Mouse (Mus musculus) erythroblast, embryonic 14.5 days (primary cell): ENCODE results near the gene Rapgef6. TPM values are rescaled to one million over a fixed set of nuclear protein-coding genes. Genes with fewer than 3 reads are reported as not detected.

Source experiments
- H3K27me3 ChIP-seq: 2 replicates; pipeline ENCODE4 v1.6.1; 2012; ENCODE audit warnings: inconsistent platforms; ENCODE audit not compliant: control insufficient read depth
- H3K36me3 ChIP-seq: 2 replicates; pipeline ENCODE4 v1.6.1; 2012; ENCODE audit warnings: mild to moderate bottlenecking, inconsistent platforms; ENCODE audit not compliant: control insufficient read depth
- H3K4me1 ChIP-seq: 2 replicates; pipeline ENCODE4 v1.6.1; 2012; ENCODE audit warnings: inconsistent platforms; ENCODE audit not compliant: control insufficient read depth
- H3K4me3 ChIP-seq: replicated peaks from 2 replicates; pipeline ENCODE3; 2012; ENCODE audit warnings: moderate library complexity, mild to moderate bottlenecking, inconsistent platforms
- H3K9me3 ChIP-seq: 2 replicates; pipeline ENCODE4 v1.6.1; 2012; ENCODE audit warnings: low read length, inconsistent platforms, mixed read lengths; ENCODE audit not compliant: control insufficient read depth
- GATA1 ChIP-seq: IDR thresholded peaks from 2 replicates; pipeline ENCODE4 v1.6.1; 2012; ENCODE audit warnings: low read length, inconsistent platforms, mixed read lengths
- TAL1 ChIP-seq: IDR thresholded peaks from 3 replicates; pipeline ENCODE4 v1.6.1; 2012; ENCODE audit warnings: low read length, inconsistent platforms, mixed read lengths
- polyA plus RNA-seq: library from polyadenylated mRNA; stranded (reverse); fragments of >175 nt; gene quantifications from 2 replicates; pipeline ENCODE4 v1.2.3, GENCODE M21; 2012

Rapgef6 gene
- polyA plus RNA-seq, 1 experiment: 0.55 TPM

- no peak for TF ChIP-seq GATA1
- no peak for TF ChIP-seq TAL1
- Histone ChIP-seq H3K36me3 (peaks cover 7% of the 10 kb centered on the region), H3K27me3 (no peaks in the 10 kb centered on the region), H3K4me1 (no peaks in the 10 kb centered on the region), H3K9me3 (no peaks in the 10 kb centered on the region), H3K4me3 (no peak overlapping the region)
Observed at GRCm38 (mm10) chr11:54729311-54729710, 206.7 kb downstream of the Rapgef6 start.

GRCm38 (mm10) chr11:54730931-54731330 is 208.3 kb downstream of the Rapgef6 start:
- no peaks in the 10 kb centered on the region for H3K9me3 ChIP-seq
- no peaks in the 10 kb centered on the region for H3K27me3 ChIP-seq
- TF ChIP-seq TAL1 (no peak), GATA1 (no peak)
- H3K36me3 ChIP-seq: peaks cover 12% of the 10 kb centered on the region
- H3K4me3 ChIP-seq: no peak overlapping the region
- no peaks in the 10 kb centered on the region for H3K4me1 ChIP-seq

- Histone ChIP-seq H3K4me3 (no peak overlapping the region), H3K27me3 (no peaks in the 10 kb centered on the region), H3K4me1 (peaks cover 1% of the 10 kb centered on the region), H3K36me3 (peaks cover 10% of the 10 kb centered on the region), H3K9me3 (no peaks in the 10 kb centered on the region)
- TF ChIP-seq TAL1 (no peak), GATA1 (no peak)
Observed at GRCm38 (mm10) chr11:54731367-54731766, 208.7 kb downstream of the Rapgef6 start.

- no peak overlapping the region for H3K4me3 ChIP-seq
- no peaks in the 10 kb centered on the region for H3K27me3 ChIP-seq
- peaks cover 11% of the 10 kb centered on the region for H3K36me3 ChIP-seq
- peaks cover 5% of the 10 kb centered on the region for H3K4me1 ChIP-seq
- TF ChIP-seq TAL1 (no peak), GATA1 (no peak)
- no peaks in the 10 kb centered on the region for H3K9me3 ChIP-seq
Observed at GRCm38 (mm10) chr11:54733546-54733945, 210.9 kb downstream of the Rapgef6 start.

- Histone ChIP-seq H3K4me3 (no peak overlapping the region), H3K4me1 (peaks cover 16% of the 10 kb centered on the region), H3K36me3 (peaks cover 18% of the 10 kb centered on the region), H3K9me3 (no peaks in the 10 kb centered on the region), H3K27me3 (no peaks in the 10 kb centered on the region)
- TF ChIP-seq GATA1 (no peak), TAL1 (no peak)
Observed at GRCm38 (mm10) chr11:54735114-54735513, 212.5 kb downstream of the Rapgef6 start.

GRCm38 (mm10) chr11:54736903-54737302 is 214.3 kb downstream of the Rapgef6 start:
- Histone ChIP-seq H3K36me3 (peaks cover 21% of the 10 kb centered on the region), H3K9me3 (no peaks in the 10 kb centered on the region), H3K4me1 (peaks cover 19% of the 10 kb centered on the region), H3K4me3 (no peak overlapping the region), H3K27me3 (no peaks in the 10 kb centered on the region)
- TF ChIP-seq GATA1 (no peak), TAL1 (no peak)

- no peaks in the 10 kb centered on the region for H3K27me3 ChIP-seq
- H3K4me1 ChIP-seq: peaks cover 19% of the 10 kb centered on the region
- H3K4me3 ChIP-seq: no peak overlapping the region
- peaks cover 19% of the 10 kb centered on the region for H3K36me3 ChIP-seq
- H3K9me3 ChIP-seq: no peaks in the 10 kb centered on the region
- no peak for TF ChIP-seq GATA1
- TF ChIP-seq TAL1: no peak
Observed at GRCm38 (mm10) chr11:54739012-54739750, 216.5 kb downstream of the Rapgef6 start.

- no peaks in the 10 kb centered on the region for H3K27me3 ChIP-seq
- TF ChIP-seq TAL1: no peak
- TF ChIP-seq GATA1: no peak
- H3K4me1 ChIP-seq: peaks cover 18% of the 10 kb centered on the region
- no peak overlapping the region for H3K4me3 ChIP-seq
- H3K9me3 ChIP-seq: no peaks in the 10 kb centered on the region
- peaks cover 12% of the 10 kb centered on the region for H3K36me3 ChIP-seq
Observed at GRCm38 (mm10) chr11:54741330-54741729, 218.7 kb downstream of the Rapgef6 start.

- Histone ChIP-seq H3K36me3 (peaks cover 7% of the 10 kb centered on the region), H3K27me3 (no peaks in the 10 kb centered on the region), H3K4me1 (peaks cover 8% of the 10 kb centered on the region), H3K4me3 (no peak overlapping the region), H3K9me3 (no peaks in the 10 kb centered on the region)
- TF ChIP-seq TAL1: no peak
- no peak for TF ChIP-seq GATA1
Observed at GRCm38 (mm10) chr11:54744231-54744630, 221.6 kb downstream of the Rapgef6 start.

Other genes starting within 250 kb of the Rapgef6 start
- 0.01 TPM in 2 replicates for gene Acsl6, start 219.0 kb upstream of the Rapgef6 start, polyA plus RNA-seq
- not detected in 2 replicates for gene Meikin, start 152.2 kb upstream of the Rapgef6 start, polyA plus RNA-seq
- 0.01 and 0.03 TPM in 2 replicates for gene Fnip1, start 84.6 kb upstream of the Rapgef6 start, polyA plus RNA-seq